Mouse (Mus musculus): ENCODE results near the gene Chrna10.

- TF ChIP-seq POLR2A (IDR thresholded peaks at IDR 0.05; ENCODE audit: low read depth, low read length) = no peak
- no peak for TF ChIP-seq CTCF (IDR thresholded peaks at IDR 0.05; ENCODE audit: extremely low read depth, insufficient read length, insufficient replicate concordance, low read depth, low read length)
Observed at GRCm38 (mm10) chr7:102137464-102137863, 20.8 kb upstream of the Chrna10 start.

All from small intestine, adult 2 months (tissue).